Mouse (Mus musculus): ENCODE measurements around the gene Spo11. TPM values are rescaled to one million over a fixed set of nuclear protein-coding genes. Genes with fewer than 3 reads are reported as not detected.

The Spo11 gene
- polyA plus RNA-seq, 1 experiment from 2014 or later: 0.09 TPM

GRCm38 (mm10) chr2:173026688-173027131 is 49.2 kb downstream of the Spo11 start:
- H3K27ac ChIP-seq: no peak overlapping the region
- H3K9me3 ChIP-seq (replicated peaks): no peaks in the 10 kb centered on the region
- peaks cover 57% of the 10 kb centered on the region for H3K4me1 ChIP-seq
- peaks cover 42% of the 10 kb centered on the region for H3K36me3 ChIP-seq
- H3K4me3 ChIP-seq (replicated peaks): no peak overlapping the region
- WGBS: 62% methylated on average over 3 of the region's 3 CpGs
- no peak for ATAC-seq (replicated peaks; ENCODE audit: low FRiP score)
- H3K27me3 ChIP-seq: no peaks in the 10 kb centered on the region
- no peak overlapping the region for H3K4me2 ChIP-seq
- H3K9ac ChIP-seq: no peak overlapping the region

- 87% methylated on average over 6 of the region's 6 CpGs for WGBS
- Histone ChIP-seq H3K4me1 (peaks cover 54% of the 10 kb centered on the region), H3K4me2 (no peak overlapping the region), H3K27me3 (no peaks in the 10 kb centered on the region), H3K4me3 (replicated peaks) (no peak overlapping the region), H3K36me3 (peaks cover 48% of the 10 kb centered on the region), H3K27ac (no peak overlapping the region), H3K9me3 (replicated peaks) (no peaks in the 10 kb centered on the region), H3K9ac (no peak overlapping the region)
- no peak for ATAC-seq (replicated peaks; ENCODE audit: low FRiP score)
Observed at GRCm38 (mm10) chr2:173027169-173027823, 49.8 kb downstream of the Spo11 start.

GRCm38 (mm10) chr2:173027824-173028495 is 50.5 kb downstream of the Spo11 start:
- H3K4me2 ChIP-seq: no peak overlapping the region
- no peaks in the 10 kb centered on the region for H3K9me3 ChIP-seq (replicated peaks)
- peaks cover 48% of the 10 kb centered on the region for H3K4me1 ChIP-seq
- ATAC-seq (replicated peaks; ENCODE audit: low FRiP score): no peak
- 69% methylated on average over 4 of the region's 4 CpGs for WGBS
- H3K4me3 ChIP-seq (replicated peaks): no peak overlapping the region
- no peak overlapping the region for H3K9ac ChIP-seq
- peaks cover 55% of the 10 kb centered on the region for H3K36me3 ChIP-seq
- no peak overlapping the region for H3K27ac ChIP-seq
- H3K27me3 ChIP-seq: no peaks in the 10 kb centered on the region

GRCm38 (mm10) chr2:173028508-173029031 is 51.1 kb downstream of the Spo11 start:
- Histone ChIP-seq H3K36me3 (peaks cover 61% of the 10 kb centered on the region), H3K27ac (no peak overlapping the region), H3K9ac (no peak overlapping the region), H3K27me3 (no peaks in the 10 kb centered on the region), H3K4me1 (peaks cover 42% of the 10 kb centered on the region), H3K4me2 (no peak overlapping the region), H3K9me3 (replicated peaks) (no peaks in the 10 kb centered on the region), H3K4me3 (replicated peaks) (no peak overlapping the region)
- ATAC-seq (replicated peaks; ENCODE audit: low FRiP score): no peak
- WGBS: 88% methylated on average over 3 of the region's 3 CpGs

GRCm38 (mm10) chr2:173030591-173031338 is 53.3 kb downstream of the Spo11 start:
- no peaks in the 10 kb centered on the region for H3K27me3 ChIP-seq
- no peak overlapping the region for H3K27ac ChIP-seq
- no peaks in the 10 kb centered on the region for H3K9me3 ChIP-seq (replicated peaks)
- no peak for ATAC-seq (replicated peaks; ENCODE audit: low FRiP score)
- H3K9ac ChIP-seq: no peak overlapping the region
- peaks cover 20% of the 10 kb centered on the region for H3K4me1 ChIP-seq
- 79% methylated on average over 12 of the region's 12 CpGs for WGBS
- no peak overlapping the region for H3K4me2 ChIP-seq
- peaks cover 73% of the 10 kb centered on the region for H3K36me3 ChIP-seq
- H3K4me3 ChIP-seq (replicated peaks): no peak overlapping the region

GRCm38 (mm10) chr2:173033531-173033930 is 56.0 kb downstream of the Spo11 start:
- WGBS: 93% methylated on average over 13 of the region's 13 CpGs
- no peaks in the 10 kb centered on the region for H3K4me1 ChIP-seq
- H3K9me3 ChIP-seq (replicated peaks): no peaks in the 10 kb centered on the region
- ATAC-seq (replicated peaks; ENCODE audit: low FRiP score): no peak
- no peak overlapping the region for H3K9ac ChIP-seq
- H3K27me3 ChIP-seq: no peaks in the 10 kb centered on the region
- no peak overlapping the region for H3K4me2 ChIP-seq
- H3K36me3 ChIP-seq: peaks cover 63% of the 10 kb centered on the region
- no peak overlapping the region for H3K27ac ChIP-seq
- H3K4me3 ChIP-seq (replicated peaks): no peak overlapping the region

- H3K4me1 ChIP-seq: no peaks in the 10 kb centered on the region
- peaks cover 49% of the 10 kb centered on the region for H3K36me3 ChIP-seq
- 63% methylated on average over 4 of the region's 4 CpGs for WGBS
- no peak overlapping the region for H3K4me3 ChIP-seq (replicated peaks)
- H3K9me3 ChIP-seq (replicated peaks): no peaks in the 10 kb centered on the region
- H3K4me2 ChIP-seq: no peak overlapping the region
- ATAC-seq (replicated peaks; ENCODE audit: low FRiP score): peak; percentile 17; the same call in 1 of the 2 replicates
- H3K27me3 ChIP-seq: no peaks in the 10 kb centered on the region
- no peak overlapping the region for H3K27ac ChIP-seq
- H3K9ac ChIP-seq: no peak overlapping the region
Observed at GRCm38 (mm10) chr2:173034998-173035397, 57.5 kb downstream of the Spo11 start.

GRCm38 (mm10) chr2:173035653-173036052 is 58.2 kb downstream of the Spo11 start:
- H3K27ac ChIP-seq: no peak overlapping the region
- WGBS: 94% methylated on average over 5 of the region's 5 CpGs
- no peaks in the 10 kb centered on the region for H3K9me3 ChIP-seq (replicated peaks)
- H3K36me3 ChIP-seq: peaks cover 47% of the 10 kb centered on the region
- H3K4me3 ChIP-seq (replicated peaks): no peak overlapping the region
- ATAC-seq (replicated peaks; ENCODE audit: low FRiP score): no peak
- no peak overlapping the region for H3K4me2 ChIP-seq
- H3K9ac ChIP-seq: no peak overlapping the region
- no peaks in the 10 kb centered on the region for H3K27me3 ChIP-seq
- no peaks in the 10 kb centered on the region for H3K4me1 ChIP-seq

GRCm38 (mm10) chr2:173036055-173036454 is 58.6 kb downstream of the Spo11 start:
- Histone ChIP-seq H3K4me2 (no peak overlapping the region), H3K36me3 (peaks cover 44% of the 10 kb centered on the region), H3K9ac (no peak overlapping the region), H3K27me3 (no peaks in the 10 kb centered on the region), H3K27ac (no peak overlapping the region), H3K4me3 (replicated peaks) (no peak overlapping the region), H3K4me1 (no peaks in the 10 kb centered on the region), H3K9me3 (replicated peaks) (no peaks in the 10 kb centered on the region)
- 86% methylated on average over 5 of the region's 5 CpGs for WGBS
- ATAC-seq (replicated peaks; ENCODE audit: low FRiP score): no peak

GRCm38 (mm10) chr2:173036611-173037010 is 59.1 kb downstream of the Spo11 start:
- Histone ChIP-seq H3K4me2 (no peak overlapping the region), H3K27me3 (no peaks in the 10 kb centered on the region), H3K36me3 (peaks cover 38% of the 10 kb centered on the region), H3K9ac (no peak overlapping the region), H3K4me1 (no peaks in the 10 kb centered on the region), H3K4me3 (replicated peaks) (no peak overlapping the region), H3K27ac (no peak overlapping the region), H3K9me3 (replicated peaks) (no peaks in the 10 kb centered on the region)
- no peak for ATAC-seq (replicated peaks; ENCODE audit: low FRiP score)
- 64% methylated on average over 4 of the region's 4 CpGs for WGBS

- Histone ChIP-seq H3K4me2 (no peak overlapping the region), H3K36me3 (peaks cover 31% of the 10 kb centered on the region), H3K9ac (no peak overlapping the region), H3K4me3 (replicated peaks) (no peak overlapping the region), H3K27ac (no peak overlapping the region), H3K9me3 (replicated peaks) (no peaks in the 10 kb centered on the region), H3K27me3 (no peaks in the 10 kb centered on the region), H3K4me1 (peaks cover 3% of the 10 kb centered on the region)
- WGBS: 83% methylated on average over 5 of the region's 5 CpGs
- ATAC-seq (replicated peaks; ENCODE audit: low FRiP score): no peak
Observed at GRCm38 (mm10) chr2:173037347-173037746, 59.8 kb downstream of the Spo11 start.
